Mouse (Mus musculus) spleen, adult 2 months (tissue): ENCODE data around the gene Gm21954. TPM values are rescaled to one million over a fixed set of nuclear protein-coding genes. Genes with fewer than 3 reads are reported as not detected.

Source experiments
- DNase-seq, 2 experiments: peaks; one replicate each; pipeline versions ENCODE4 v3.0.0 to v3.0.0-alpha.2; 2012 to 2021; ENCODE audit warnings: low spot score in 2 of 2, low read depth in 1 of 2
- H3K27ac ChIP-seq: fragments of 200-500 bp; 2 replicates; pipeline ENCODE4 v1.5.1; 2012; ENCODE audit warnings: low read length, inconsistent platforms; ENCODE audit not compliant: insufficient read depth
- H3K27me3 ChIP-seq: fragments of 200-500 bp; 2 replicates; pipeline ENCODE4 v1.6.1; 2012; ENCODE audit warnings: mild to moderate bottlenecking, moderate library complexity, low read length, inconsistent platforms; ENCODE audit not compliant: control insufficient read depth, insufficient read depth
- H3K36me3 ChIP-seq: fragments of 200-500 bp; 2 replicates; pipeline ENCODE4 v1.6.1; 2012; ENCODE audit warnings: mild to moderate bottlenecking, low read length, inconsistent platforms; ENCODE audit not compliant: control insufficient read depth, insufficient read depth
- H3K4me1 ChIP-seq: fragments of 200-500 bp; 2 replicates; pipeline ENCODE4 v1.6.1; 2011; ENCODE audit warnings: inconsistent platforms; ENCODE audit not compliant: control insufficient read depth, insufficient read depth, insufficient read length
- H3K4me3 ChIP-seq: fragments of 200-500 bp; 2 replicates; pipeline ENCODE4 v1.5.1; 2011; ENCODE audit warnings: mild to moderate bottlenecking, inconsistent platforms; ENCODE audit not compliant: insufficient read depth, insufficient read length; ENCODE audit errors: extremely low read depth
- CTCF ChIP-seq: fragments of 200-500 bp; IDR thresholded peaks from 2 replicates; pipeline ENCODE4 v1.5.1; 2011; ENCODE audit warnings: mild to moderate bottlenecking, inconsistent platforms; ENCODE audit not compliant: insufficient read depth, insufficient read length, insufficient replicate concordance; ENCODE audit errors: extremely low read depth
- POLR2A ChIP-seq: fragments of 200-500 bp; IDR thresholded peaks from 2 replicates; pipeline ENCODE4 v1.6.1; 2011; ENCODE audit warnings: low read depth, low read length, inconsistent platforms
- WGBS: fragments of 180-500 bp; shearing (Covaris S2); methylation state at CpG from one replicate; pipeline ENCODE4 v1.1.7; 2018; 5-methylcytosine and 5-hydroxymethylcytosine counted together
- polyA plus RNA-seq: library from polyadenylated mRNA; depleted of rRNA; stranded (reverse); fragments of >200 nt; gene quantifications from 2 replicates; pipeline ENCODE4 v1.2.3, GENCODE M21; 2012

Gm21954 gene
- polyA plus RNA-seq, 1 experiment, result not detected

- 86% methylated on average over 7 of the region's 7 CpGs for WGBS
- no peaks in the 10 kb centered on the region for H3K27me3 ChIP-seq
- no peaks in the 10 kb centered on the region for H3K36me3 ChIP-seq
- TF ChIP-seq CTCF, result no peak
- H3K27ac ChIP-seq, result no peak overlapping the region
- no peaks in the 10 kb centered on the region for H3K4me1 ChIP-seq
- no peak overlapping the region for H3K4me3 ChIP-seq
- DNase-seq, result no peak
Measured at GRCm38 (mm10) chr3:55510198-55510597, 38.2 kb upstream of the Gm21954 start.

- 93% methylated on average over 7 of the region's 7 CpGs for WGBS
- no peak for DNase-seq
- H3K4me1 ChIP-seq, result no peaks in the 10 kb centered on the region
- no peaks in the 10 kb centered on the region for H3K27me3 ChIP-seq
- no peaks in the 10 kb centered on the region for H3K36me3 ChIP-seq
- no peak overlapping the region for H3K4me3 ChIP-seq
- TF ChIP-seq POLR2A, result no peak
- no peak for TF ChIP-seq CTCF
- no peak overlapping the region for H3K27ac ChIP-seq
Measured at GRCm38 (mm10) chr3:55499298-55499697, 27.3 kb upstream of the Gm21954 start.

GRCm38 (mm10) chr3:55496462-55496941 lies 24.5 kb upstream of the Gm21954 start:
- Histone ChIP-seq H3K27ac (no peak overlapping the region), H3K4me1 (no peaks in the 10 kb centered on the region), H3K4me3 (no peak overlapping the region), H3K36me3 (no peaks in the 10 kb centered on the region), H3K27me3 (no peaks in the 10 kb centered on the region)
- TF ChIP-seq CTCF (no peak), POLR2A (no peak)
- WGBS, result 84% methylated on average over 9 of the region's 9 CpGs
- no peak for DNase-seq

- TF ChIP-seq CTCF (no peak), POLR2A (no peak)
- H3K4me3 ChIP-seq, result no peak overlapping the region
- H3K27ac ChIP-seq, result no peak overlapping the region
- no peak for DNase-seq
- no peaks in the 10 kb centered on the region for H3K36me3 ChIP-seq
- 83% methylated on average over 4 of the region's 4 CpGs for WGBS
- no peaks in the 10 kb centered on the region for H3K4me1 ChIP-seq
- H3K27me3 ChIP-seq, result no peaks in the 10 kb centered on the region
Measured at GRCm38 (mm10) chr3:55495866-55496265, 23.9 kb upstream of the Gm21954 start.

DNA sequence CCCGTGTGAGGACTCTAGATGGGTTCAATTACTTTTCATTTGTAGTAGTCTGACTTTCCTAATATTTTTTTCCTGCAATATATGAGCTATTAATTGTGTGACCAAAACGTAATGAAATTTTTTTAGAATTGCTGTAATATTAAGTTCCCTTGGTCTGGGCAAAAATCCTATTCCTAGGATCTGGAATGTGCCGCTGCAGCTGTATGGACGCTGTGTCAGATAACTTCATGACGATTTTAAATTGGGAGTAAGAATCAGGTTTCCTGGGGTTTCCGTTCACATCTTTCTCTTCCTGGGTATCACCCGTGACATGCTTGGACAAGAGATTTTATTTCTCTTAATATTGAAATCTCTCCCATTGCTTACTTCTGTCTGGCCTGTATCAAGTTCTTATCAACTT lies 23.2 kb upstream of the Gm21954 start:
- 92% methylated on average over 7 of the region's 7 CpGs for WGBS
- TF ChIP-seq CTCF (no peak), POLR2A (no peak)
- H3K4me1 ChIP-seq, result no peaks in the 10 kb centered on the region
- no peak overlapping the region for H3K27ac ChIP-seq
- H3K27me3 ChIP-seq, result no peaks in the 10 kb centered on the region
- H3K4me3 ChIP-seq, result no peak overlapping the region
- no peak for DNase-seq
- no peaks in the 10 kb centered on the region for H3K36me3 ChIP-seq

DNA sequence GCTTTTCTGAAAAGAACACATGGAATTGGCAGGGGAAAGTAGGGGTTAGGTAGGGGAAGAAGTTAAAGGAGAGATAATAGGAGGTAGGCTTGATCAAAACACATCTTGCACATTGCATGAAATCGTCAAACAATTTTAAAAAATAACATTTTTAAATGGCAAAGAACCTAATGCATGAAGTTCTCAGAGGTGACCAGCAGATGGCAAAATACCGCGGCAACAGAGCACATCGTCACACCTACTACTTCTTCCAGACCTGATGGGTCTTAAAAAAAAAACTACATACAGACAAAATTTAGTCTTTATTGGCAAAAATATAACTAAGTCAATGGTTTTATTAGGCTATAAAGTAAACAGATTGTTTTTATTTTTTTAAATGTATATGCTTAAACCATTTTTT lies 22.3 kb upstream of the Gm21954 start:
- Histone ChIP-seq H3K36me3 (no peaks in the 10 kb centered on the region), H3K27me3 (no peaks in the 10 kb centered on the region), H3K4me3 (no peak overlapping the region), H3K27ac (no peak overlapping the region), H3K4me1 (no peaks in the 10 kb centered on the region)
- DNase-seq, result no peak
- WGBS, result 19% methylated on average over 4 of the region's 4 CpGs
- no peak for TF ChIP-seq POLR2A
- no peak for TF ChIP-seq CTCF

- H3K4me3 ChIP-seq, result no peak overlapping the region
- TF ChIP-seq CTCF, result no peak
- TF ChIP-seq POLR2A, result no peak
- H3K27ac ChIP-seq, result no peak overlapping the region
- H3K27me3 ChIP-seq, result no peaks in the 10 kb centered on the region
- no peaks in the 10 kb centered on the region for H3K36me3 ChIP-seq
- 77% methylated on average over 6 of the region's 6 CpGs for WGBS
- no peak for DNase-seq
- no peaks in the 10 kb centered on the region for H3K4me1 ChIP-seq
Measured at GRCm38 (mm10) chr3:55492021-55492420, 20.0 kb upstream of the Gm21954 start.
